Mouse (Mus musculus): ENCODE measurements at regions not wholly inside any gene's neighbourhood (a gene's known extent, or its start where the extent isn't known, plus 50 kb on each side); places are given as distances from the start of the nearest gene placed in this dataset.
A peak's percentile ranks its signal among the peaks of the same experiment; 100 is the strongest.

- H3K4me3 ChIP-seq (ENCODE audit: insufficient read depth, low read depth, low read length), result no peak overlapping the region
- H3K27ac ChIP-seq (replicated peaks; ENCODE audit: low read depth, low read length), result no peak overlapping the region
- no peaks in the 10 kb centered on the region for H3K4me1 ChIP-seq (ENCODE audit: control insufficient read depth, insufficient read depth, insufficient read length, low read length)
These were observed 176.8 kb downstream of the Fign start for GRCm38 (mm10) chr2:63920997-63921396.

GRCm38 (mm10) chr2:63920019-63920418, 177.8 kb downstream of the Fign start:
- H3K27ac ChIP-seq (replicated peaks; ENCODE audit: low read depth, low read length), result no peak overlapping the region
- H3K4me3 ChIP-seq (ENCODE audit: insufficient read depth, low read depth, low read length), result no peak overlapping the region
- no peaks in the 10 kb centered on the region for H3K4me1 ChIP-seq (ENCODE audit: control insufficient read depth, insufficient read depth, insufficient read length, low read length)

- H3K4me3 ChIP-seq (ENCODE audit: insufficient read depth, low read depth, low read length), result no peak overlapping the region
- no peaks in the 10 kb centered on the region for H3K4me1 ChIP-seq (ENCODE audit: control insufficient read depth, insufficient read depth, insufficient read length, low read length)
- H3K27ac ChIP-seq (replicated peaks; ENCODE audit: low read depth, low read length), result no peak overlapping the region
These were observed 197.2 kb downstream of the Fign start for GRCm38 (mm10) chr2:63900644-63901043.

- no peak overlapping the region for H3K4me3 ChIP-seq (ENCODE audit: insufficient read depth, low read depth, low read length)
- H3K27ac ChIP-seq (replicated peaks; ENCODE audit: low read depth, low read length), result no peak overlapping the region
- H3K4me1 ChIP-seq (ENCODE audit: control insufficient read depth, insufficient read depth, insufficient read length, low read length), result no peaks in the 10 kb centered on the region
These were observed 219.4 kb downstream of the Fign start for GRCm38 (mm10) chr2:63878477-63878876.

- Histone ChIP-seq H3K4me3 (ENCODE audit: insufficient read depth, low read depth, low read length) (no peak overlapping the region), H3K27ac (replicated peaks; ENCODE audit: low read depth, low read length) (no peak overlapping the region), H3K4me1 (ENCODE audit: control insufficient read depth, insufficient read depth, insufficient read length, low read length) (no peaks in the 10 kb centered on the region)
These were observed 220.5 kb downstream of the Fign start for GRCm38 (mm10) chr2:63877387-63877786.

- no peaks in the 10 kb centered on the region for H3K4me1 ChIP-seq (ENCODE audit: control insufficient read depth, insufficient read depth, insufficient read length, low read length)
- no peak overlapping the region for H3K27ac ChIP-seq (replicated peaks; ENCODE audit: low read depth, low read length)
- no peak overlapping the region for H3K4me3 ChIP-seq (ENCODE audit: insufficient read depth, low read depth, low read length)
These were observed 221.5 kb downstream of the Fign start for GRCm38 (mm10) chr2:63876375-63876774.

- no peak overlapping the region for H3K4me3 ChIP-seq (ENCODE audit: insufficient read depth, low read depth, low read length)
- no peaks in the 10 kb centered on the region for H3K4me1 ChIP-seq (ENCODE audit: control insufficient read depth, insufficient read depth, insufficient read length, low read length)
- H3K27ac ChIP-seq (replicated peaks; ENCODE audit: low read depth, low read length), result no peak overlapping the region
These were observed 222.7 kb downstream of the Fign start for GRCm38 (mm10) chr2:63875101-63875500.

GRCm38 (mm10) chr2:63866524-63866923, 231.3 kb downstream of the Fign start:
- Histone ChIP-seq H3K27ac (replicated peaks; ENCODE audit: low read depth, low read length) (no peak overlapping the region), H3K4me3 (ENCODE audit: insufficient read depth, low read depth, low read length) (no peak overlapping the region), H3K4me1 (ENCODE audit: control insufficient read depth, insufficient read depth, insufficient read length, low read length) (no peaks in the 10 kb centered on the region)

GRCm38 (mm10) chr2:63861821-63862220, 236.0 kb downstream of the Fign start:
- Histone ChIP-seq H3K4me3 (ENCODE audit: insufficient read depth, low read depth, low read length) (no peak overlapping the region), H3K4me1 (ENCODE audit: control insufficient read depth, insufficient read depth, insufficient read length, low read length) (no peaks in the 10 kb centered on the region), H3K27ac (replicated peaks; ENCODE audit: low read depth, low read length) (no peak overlapping the region)

GRCm38 (mm10) chr2:63856462-63857054, 241.3 kb downstream of the Fign start:
- Histone ChIP-seq H3K27ac (replicated peaks; ENCODE audit: low read depth, low read length) (no peak overlapping the region), H3K4me3 (ENCODE audit: insufficient read depth, low read depth, low read length) (no peak overlapping the region), H3K4me1 (ENCODE audit: control insufficient read depth, insufficient read depth, insufficient read length, low read length) (peaks cover 5% of the 10 kb centered on the region; the same call in 1 of the 2 replicates)

- Histone ChIP-seq H3K4me1 (ENCODE audit: control insufficient read depth, insufficient read depth, insufficient read length, low read length) (peaks cover 5% of the 10 kb centered on the region; the same call in 1 of the 2 replicates), H3K4me3 (ENCODE audit: insufficient read depth, low read depth, low read length) (no peak overlapping the region), H3K27ac (replicated peaks; ENCODE audit: low read depth, low read length) (no peak overlapping the region)
These were observed 242.4 kb downstream of the Fign start for GRCm38 (mm10) chr2:63855476-63855875.

- H3K4me1 ChIP-seq (ENCODE audit: control insufficient read depth, insufficient read depth, insufficient read length, low read length), result peaks cover 5% of the 10 kb centered on the region; the same call in 1 of the 2 replicates
- peak overlapping the region; percentile 37 for H3K27ac ChIP-seq (replicated peaks; ENCODE audit: low read depth, low read length)
These were observed 243.5 kb downstream of the Fign start for GRCm38 (mm10) chr2:63854198-63854875.

GRCm38 (mm10) chr2:63853226-63853625, 244.6 kb downstream of the Fign start:
- Histone ChIP-seq H3K4me1 (ENCODE audit: control insufficient read depth, insufficient read depth, insufficient read length, low read length) (peaks cover 5% of the 10 kb centered on the region; the same call in 1 of the 2 replicates), H3K27ac (replicated peaks; ENCODE audit: low read depth, low read length) (no peak overlapping the region)

More at GRCm38 (mm10) chr2:63854198-63854875, 243.5 kb downstream of the Fign start:
- no peak overlapping the region for H3K4me3 ChIP-seq (ENCODE audit: insufficient read depth, low read depth, low read length)

GRCm38 (mm10) chr2:63852287-63852686, 245.6 kb downstream of the Fign start:
- Histone ChIP-seq H3K4me1 (ENCODE audit: control insufficient read depth, insufficient read depth, insufficient read length, low read length) (peaks cover 5% of the 10 kb centered on the region; the same call in 1 of the 2 replicates), H3K27ac (replicated peaks; ENCODE audit: low read depth, low read length) (no peak overlapping the region), H3K4me3 (ENCODE audit: insufficient read depth, low read depth, low read length) (no peak overlapping the region)

More at GRCm38 (mm10) chr2:63853226-63853625, 244.6 kb downstream of the Fign start:
- H3K4me3 ChIP-seq (ENCODE audit: insufficient read depth, low read depth, low read length), result no peak overlapping the region

GRCm38 (mm10) chr2:63850033-63850432, 247.8 kb downstream of the Fign start:
- Histone ChIP-seq H3K4me1 (ENCODE audit: control insufficient read depth, insufficient read depth, insufficient read length, low read length) (peaks cover 5% of the 10 kb centered on the region; the same call in 1 of the 2 replicates), H3K27ac (replicated peaks; ENCODE audit: low read depth, low read length) (no peak overlapping the region), H3K4me3 (ENCODE audit: insufficient read depth, low read depth, low read length) (no peak overlapping the region)

- H3K4me3 ChIP-seq (ENCODE audit: insufficient read depth, low read depth, low read length), result no peak overlapping the region
- peaks cover 5% of the 10 kb centered on the region; the same call in 1 of the 2 replicates for H3K4me1 ChIP-seq (ENCODE audit: control insufficient read depth, insufficient read depth, insufficient read length, low read length)
- H3K27ac ChIP-seq (replicated peaks; ENCODE audit: low read depth, low read length), result no peak overlapping the region
These were observed 248.4 kb downstream of the Fign start for GRCm38 (mm10) chr2:63849486-63849885.

All from brown adipose tissue, adult 24 weeks (tissue).